Mouse (Mus musculus): ENCODE measurements around the gene Ifit2. TPM values are rescaled to one million over a fixed set of nuclear protein-coding genes. Genes with fewer than 3 reads are reported as not detected.

Gene Ifit2
- polyA plus RNA-seq, 1 experiment from 2014 or later, result 2.5 TPM

DNA sequence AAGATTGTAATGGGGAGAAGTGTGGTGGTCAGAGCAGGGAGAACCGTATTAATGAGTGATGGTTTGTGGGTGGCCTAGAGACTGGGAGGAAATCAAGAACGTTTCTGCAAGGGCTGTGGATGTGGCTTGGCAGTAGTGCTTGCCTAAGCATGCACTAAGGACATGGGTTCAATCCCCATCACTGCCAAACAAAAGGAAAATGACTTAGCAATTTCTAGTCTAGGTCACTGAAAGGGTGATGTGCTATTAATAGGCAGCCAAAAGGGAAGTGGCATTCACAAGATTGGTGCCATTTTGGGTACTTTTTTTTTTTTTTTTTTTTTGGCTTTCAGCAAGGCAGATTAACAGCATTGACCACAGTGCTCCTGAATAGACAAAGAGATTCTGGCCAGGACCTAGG is 29.1 kb upstream of the Ifit2 start:
- H3K4me3 ChIP-seq (ENCODE audit: low read depth, low read length), result no peak overlapping the region
- H3K27me3 ChIP-seq (ENCODE audit: control insufficient read depth, insufficient read depth, low read length), result no peaks in the 10 kb centered on the region
- H3K27ac ChIP-seq (replicated peaks), result no peak overlapping the region
- H3K9ac ChIP-seq (ENCODE audit: low read length), result no peak overlapping the region
- no peak overlapping the region for H3K4me2 ChIP-seq (replicated peaks; ENCODE audit: low read depth)
- TF ChIP-seq EP300 (optimal IDR thresholded peaks at IDR 0.05) (no peak), CTCF (IDR thresholded peaks at IDR 0.05; ENCODE audit: low read depth) (no peak)
- 57% methylated on average over 2 of the region's 2 CpGs for WGBS
- no peaks in the 10 kb centered on the region for H3K36me3 ChIP-seq (ENCODE audit: control insufficient read depth, insufficient read depth, low read length)
- H3K4me1 ChIP-seq (replicated peaks; ENCODE audit: control insufficient read depth, insufficient read depth), result no peaks in the 10 kb centered on the region
- DNase-seq (ENCODE audit: low spot score), result no peak
- ATAC-seq (ENCODE audit: low FRiP score, low TSS enrichment), result no peak
- H3K9me3 ChIP-seq (ENCODE audit: control insufficient read depth, low read length), result no peaks in the 10 kb centered on the region

DNA sequence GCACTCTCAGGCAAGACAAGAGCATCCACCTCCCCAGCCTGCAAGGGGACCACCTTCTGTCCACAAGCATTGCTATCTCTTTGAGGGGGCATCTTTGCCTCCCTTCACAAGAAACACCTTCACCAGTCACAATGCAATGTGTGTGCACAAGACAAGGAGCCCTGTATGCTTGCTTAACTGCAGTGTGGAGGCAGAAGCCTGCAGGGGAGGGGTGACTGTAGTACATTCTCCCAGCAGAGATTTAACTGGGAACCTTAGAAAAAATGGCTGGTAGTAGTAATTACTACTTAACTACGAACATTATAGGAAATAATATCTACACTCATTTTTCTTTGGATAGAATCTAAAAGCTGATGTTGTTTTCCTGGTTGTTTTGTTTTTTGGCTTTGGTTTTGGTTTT is 28.5 kb upstream of the Ifit2 start:
- 82% methylated on average over 1 of the region's 1 CpGs for WGBS
- no peak overlapping the region for H3K4me2 ChIP-seq (replicated peaks; ENCODE audit: low read depth)
- no peak for ATAC-seq (ENCODE audit: low FRiP score, low TSS enrichment)

GRCm38 (mm10) chr19:34523106-34523725 is 27.3 kb upstream of the Ifit2 start:
- no peak for TF ChIP-seq EP300 (optimal IDR thresholded peaks at IDR 0.05)
- TF ChIP-seq CTCF (IDR thresholded peaks at IDR 0.05; ENCODE audit: low read depth), result no peak

More for the DNA sequence above, 28.5 kb upstream of the Ifit2 start:
- no peaks in the 10 kb centered on the region for H3K4me1 ChIP-seq (replicated peaks; ENCODE audit: control insufficient read depth, insufficient read depth)
- no peaks in the 10 kb centered on the region for H3K27me3 ChIP-seq (ENCODE audit: control insufficient read depth, insufficient read depth, low read length)
- no peak overlapping the region for H3K9ac ChIP-seq (ENCODE audit: low read length)
- no peak for TF ChIP-seq CTCF (IDR thresholded peaks at IDR 0.05; ENCODE audit: low read depth)
- no peak for TF ChIP-seq EP300 (optimal IDR thresholded peaks at IDR 0.05)
- no peak overlapping the region for H3K27ac ChIP-seq (replicated peaks)
- no peak overlapping the region for H3K4me3 ChIP-seq (ENCODE audit: low read depth, low read length)
- DNase-seq (ENCODE audit: low spot score), result no peak
- H3K36me3 ChIP-seq (ENCODE audit: control insufficient read depth, insufficient read depth, low read length), result no peaks in the 10 kb centered on the region
- no peaks in the 10 kb centered on the region for H3K9me3 ChIP-seq (ENCODE audit: control insufficient read depth, low read length)

GRCm38 (mm10) chr19:34524646-34525045 is 25.8 kb upstream of the Ifit2 start:
- Histone ChIP-seq H3K4me2 (replicated peaks; ENCODE audit: low read depth) (no peak overlapping the region), H3K9me3 (ENCODE audit: control insufficient read depth, low read length) (no peaks in the 10 kb centered on the region), H3K27ac (replicated peaks) (no peak overlapping the region), H3K36me3 (ENCODE audit: control insufficient read depth, insufficient read depth, low read length) (no peaks in the 10 kb centered on the region), H3K27me3 (ENCODE audit: control insufficient read depth, insufficient read depth, low read length) (no peaks in the 10 kb centered on the region), H3K9ac (ENCODE audit: low read length) (no peak overlapping the region), H3K4me1 (replicated peaks; ENCODE audit: control insufficient read depth, insufficient read depth) (no peaks in the 10 kb centered on the region), H3K4me3 (ENCODE audit: low read depth, low read length) (no peak overlapping the region)
- WGBS, result 35% methylated on average over 9 of the region's 9 CpGs
- ATAC-seq (ENCODE audit: low FRiP score, low TSS enrichment) (no peak), DNase-seq (ENCODE audit: low spot score) (no peak)
- TF ChIP-seq CTCF (IDR thresholded peaks at IDR 0.05; ENCODE audit: low read depth) (no peak), EP300 (optimal IDR thresholded peaks at IDR 0.05) (no peak)

More at GRCm38 (mm10) chr19:34523106-34523725, 27.3 kb upstream of the Ifit2 start:
- H3K36me3 ChIP-seq (ENCODE audit: control insufficient read depth, insufficient read depth, low read length), result no peaks in the 10 kb centered on the region
- no peak overlapping the region for H3K9ac ChIP-seq (ENCODE audit: low read length)
- DNase-seq (ENCODE audit: low spot score), result no peak
- H3K27me3 ChIP-seq (ENCODE audit: control insufficient read depth, insufficient read depth, low read length), result no peaks in the 10 kb centered on the region
- no peak for ATAC-seq (ENCODE audit: low FRiP score, low TSS enrichment)
- H3K4me2 ChIP-seq (replicated peaks; ENCODE audit: low read depth), result no peak overlapping the region
- no peaks in the 10 kb centered on the region for H3K9me3 ChIP-seq (ENCODE audit: control insufficient read depth, low read length)
- H3K27ac ChIP-seq (replicated peaks), result no peak overlapping the region
- H3K4me1 ChIP-seq (replicated peaks; ENCODE audit: control insufficient read depth, insufficient read depth), result no peaks in the 10 kb centered on the region
- H3K4me3 ChIP-seq (ENCODE audit: low read depth, low read length), result no peak overlapping the region
- 77% methylated on average over 12 of the region's 12 CpGs for WGBS

- H3K4me3 ChIP-seq (ENCODE audit: low read depth, low read length), result peak overlapping the region; percentile 80
- no peak for ATAC-seq (ENCODE audit: low FRiP score, low TSS enrichment)
- TF ChIP-seq CTCF (IDR thresholded peaks at IDR 0.05; ENCODE audit: low read depth) (peak; percentile 54), EP300 (optimal IDR thresholded peaks at IDR 0.05) (no peak)
- H3K9ac ChIP-seq (ENCODE audit: low read length), result peak overlapping the region; percentile 80
- no peaks in the 10 kb centered on the region for H3K4me1 ChIP-seq (replicated peaks; ENCODE audit: control insufficient read depth, insufficient read depth)
- no peaks in the 10 kb centered on the region for H3K27me3 ChIP-seq (ENCODE audit: control insufficient read depth, insufficient read depth, low read length)
- WGBS, result 7% methylated on average over 11 of the region's 11 CpGs
- no peaks in the 10 kb centered on the region for H3K36me3 ChIP-seq (ENCODE audit: control insufficient read depth, insufficient read depth, low read length)
- peak overlapping the region; percentile 96 for H3K4me2 ChIP-seq (replicated peaks; ENCODE audit: low read depth)
- DNase-seq (ENCODE audit: low spot score), result no peak
- H3K9me3 ChIP-seq (ENCODE audit: control insufficient read depth, low read length), result no peaks in the 10 kb centered on the region
- peak overlapping the region; percentile 77 for H3K27ac ChIP-seq (replicated peaks)
These were observed 24.1 kb upstream of the Ifit2 start for GRCm38 (mm10) chr19:34526321-34526923.

Measured in stomach, postnatal 0 days (tissue).